ENCODE assay signal across 8 mouse cellular contexts in the genomic region with DNA sequence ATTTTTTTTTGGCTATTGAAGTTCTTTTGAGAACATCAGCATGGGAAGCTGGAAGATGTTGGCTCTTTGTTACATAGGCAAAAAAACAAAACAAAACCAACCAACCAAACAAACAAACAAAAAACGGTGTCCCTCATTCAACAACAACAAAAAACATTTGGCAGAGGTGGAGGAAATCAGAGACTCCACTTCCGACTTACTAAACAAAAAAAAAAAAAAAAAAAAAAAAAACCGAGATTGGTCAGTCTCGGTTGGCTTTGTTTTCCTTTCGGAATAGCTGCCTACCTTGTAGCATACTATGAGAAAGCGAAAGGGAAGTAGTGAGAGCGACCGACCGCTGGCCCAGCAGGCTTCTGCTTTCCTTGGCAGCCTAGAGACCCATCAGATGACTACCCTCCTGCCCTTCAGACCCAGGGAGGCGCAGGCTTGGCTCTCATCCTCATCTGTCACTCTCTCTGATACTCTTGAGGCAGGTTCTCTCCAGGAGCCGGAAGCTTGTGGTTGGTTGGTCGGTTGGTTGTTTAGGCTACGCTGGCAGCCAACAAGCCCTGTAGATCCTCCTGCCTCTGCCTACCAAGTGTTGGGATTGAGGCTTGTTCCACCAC. TPM values are rescaled to one million over a fixed set of nuclear protein-coding genes. Genes with fewer than 3 reads are reported as not detected.
A peak's percentile ranks its signal among the peaks of the same experiment; 100 is the strongest.
DNase-seq lines count a peak whose midpoint lies in the region; ATAC-seq lines count a peak whose summit lies in the region.

No protein-coding gene starts in this region.

- ATAC-seq in embryonic facial prominence, embryonic 13.5 days (ENCODE audit: insufficient number of reproducible peaks, insufficient read depth, low FRiP score, low TSS enrichment, low read depth) = no peak
- no peak for ATAC-seq in hindbrain, embryonic 13.5 days (ENCODE audit: low FRiP score)
- no peak for ATAC-seq in liver, embryonic 11.5 days (replicated peaks; ENCODE audit: low FRiP score)
- ATAC-seq in neural tube, embryonic 12.5 days (ENCODE audit: low FRiP score, low read depth) = no peak

- H3K4me3 ChIP-seq in embryonic facial prominence, embryonic 13.5 days = peak overlapping the region; percentile 70
- H3K4me3 ChIP-seq in hindbrain, embryonic 13.5 days = peak overlapping the region; percentile 64
- H3K4me3 ChIP-seq in liver, embryonic 11.5 days (ENCODE audit: low read depth, low read length) = peak overlapping the region; percentile 65
- H3K4me3 ChIP-seq in neural tube, embryonic 12.5 days = peak overlapping the region; percentile 60

- H3K9me3 ChIP-seq in embryonic facial prominence, embryonic 13.5 days = no peaks in the 10 kb centered on the region
- no peaks in the 10 kb centered on the region for H3K9me3 ChIP-seq in hindbrain, embryonic 13.5 days
- H3K9me3 ChIP-seq in liver, embryonic 11.5 days (ENCODE audit: control insufficient read depth, low read length) = no peaks in the 10 kb centered on the region
- no peaks in the 10 kb centered on the region for H3K9me3 ChIP-seq in neural tube, embryonic 12.5 days

- peak overlapping the region; percentile 73 for H3K4me2 ChIP-seq in embryonic facial prominence, embryonic 13.5 days
- H3K4me2 ChIP-seq in hindbrain, embryonic 13.5 days = peak overlapping the region; percentile 73
- H3K4me2 ChIP-seq in liver, embryonic 11.5 days = peak overlapping the region; percentile 79
- H3K4me2 ChIP-seq in neural tube, embryonic 12.5 days (replicated peaks) = peak overlapping the region; percentile 76

- 82% methylated on average over 13 of the region's 13 CpGs for WGBS in embryonic facial prominence, embryonic 13.5 days
- WGBS in hindbrain, embryonic 13.5 days = 82% methylated on average over 13 of the region's 13 CpGs
- WGBS in liver, embryonic 11.5 days = 40% methylated on average over 13 of the region's 13 CpGs
- WGBS in neural tube, embryonic 12.5 days = 80% methylated on average over 13 of the region's 13 CpGs

- no peak overlapping the region for H3K27ac ChIP-seq in embryonic facial prominence, embryonic 13.5 days
- H3K27ac ChIP-seq in hindbrain, embryonic 13.5 days = peak overlapping the region; percentile 94; the same call in 1 of the 2 replicates
- peak overlapping the region; percentile 73; the same call in 1 of the 2 replicates for H3K27ac ChIP-seq in liver, embryonic 11.5 days (ENCODE audit: low read depth, low read length)
- H3K27ac ChIP-seq in neural tube, embryonic 12.5 days = no peak overlapping the region

- peaks cover 7% of the 10 kb centered on the region; the same call in 1 of the 2 replicates for H3K36me3 ChIP-seq in embryonic facial prominence, embryonic 13.5 days
- no peaks in the 10 kb centered on the region for H3K36me3 ChIP-seq in hindbrain, embryonic 13.5 days
- no peaks in the 10 kb centered on the region for H3K36me3 ChIP-seq in liver, embryonic 11.5 days (ENCODE audit: control insufficient read depth, insufficient read depth, low read length)
- H3K36me3 ChIP-seq in neural tube, embryonic 12.5 days = peaks cover 4% of the 10 kb centered on the region; the same call in 1 of the 2 replicates

- peak; percentile 52 to 57 for DNase-seq in right cerebral cortex, postnatal 10 days (ENCODE audit: low spot score in 2 of 2)
- DNase-seq in right cerebral cortex, postnatal 25 days = no peak
- DNase-seq in liver, embryonic 11.5 days (ENCODE audit: low spot score) = no peak
- DNase-seq in embryo, embryonic 11 days = no peak
- no peak for DNase-seq in right cerebral cortex, adult 2 months (ENCODE audit: low spot score in 2 of 2)

- H3K27me3 ChIP-seq in embryonic facial prominence, embryonic 13.5 days = peaks cover 28% of the 10 kb centered on the region
- H3K27me3 ChIP-seq in hindbrain, embryonic 13.5 days = peaks cover 12% of the 10 kb centered on the region
- peaks cover 4% of the 10 kb centered on the region; the same call in 1 of the 2 replicates for H3K27me3 ChIP-seq in liver, embryonic 11.5 days (replicated peaks; ENCODE audit: control insufficient read depth, insufficient read depth, low read length)
- H3K27me3 ChIP-seq in neural tube, embryonic 12.5 days (replicated peaks) = peaks cover 13% of the 10 kb centered on the region

- H3K4me1 ChIP-seq in embryonic facial prominence, embryonic 13.5 days = peaks cover 36% of the 10 kb centered on the region
- peaks cover 51% of the 10 kb centered on the region for H3K4me1 ChIP-seq in hindbrain, embryonic 13.5 days (replicated peaks)
- H3K4me1 ChIP-seq in liver, embryonic 11.5 days (replicated peaks; ENCODE audit: control insufficient read depth, insufficient read depth, low read length) = peaks cover 66% of the 10 kb centered on the region
- peaks cover 31% of the 10 kb centered on the region for H3K4me1 ChIP-seq in neural tube, embryonic 12.5 days

- H3K9ac ChIP-seq in embryonic facial prominence, embryonic 13.5 days = peak overlapping the region; percentile 79
- H3K9ac ChIP-seq in hindbrain, embryonic 13.5 days = peak overlapping the region; percentile 80
- peak overlapping the region; percentile 73 for H3K9ac ChIP-seq in liver, embryonic 11.5 days (ENCODE audit: low read depth, low read length)
- peak overlapping the region; percentile 80; the same call in 1 of the 2 replicates for H3K9ac ChIP-seq in neural tube, embryonic 12.5 days

RNA-seq across cellular contexts. Expression of a gene that starts 1.3 kb away (rescaled TPM):
- polyA plus RNA-seq in embryonic facial prominence, embryonic 13.5 days (2015; fragmentation: Nextera tagmentation; extraction: Ambion mirVana) = 101 and 123 TPM in 2 replicates
- polyA plus RNA-seq in hindbrain, embryonic 13.5 days (2015; fragmentation: Nextera tagmentation; extraction: Ambion mirVana) = 122 TPM in 2 replicates
- 161 TPM in 2 replicates for polyA plus RNA-seq in liver, embryonic 11.5 days (2014; fragmentation: Nextera tagmentation; extraction: Ambion mirVana)
- 125 and 133 TPM in 2 replicates for polyA plus RNA-seq in neural tube, embryonic 12.5 days (2016; fragmentation: Nextera tagmentation; extraction: Ambion mirVana)

RNA-seq across cellular contexts. Expression of a gene that starts 3.6 kb away (rescaled TPM):
- 1.8 and 2.4 TPM in 2 replicates for polyA plus RNA-seq in embryonic facial prominence, embryonic 13.5 days (2015; fragmentation: Nextera tagmentation; extraction: Ambion mirVana)
- 2.4 TPM in 2 replicates for polyA plus RNA-seq in hindbrain, embryonic 13.5 days (2015; fragmentation: Nextera tagmentation; extraction: Ambion mirVana)
- 8.0 TPM in 2 replicates for polyA plus RNA-seq in liver, embryonic 11.5 days (2014; fragmentation: Nextera tagmentation; extraction: Ambion mirVana)
- 1.6 and 2.6 TPM in 2 replicates for polyA plus RNA-seq in neural tube, embryonic 12.5 days (2016; fragmentation: Nextera tagmentation; extraction: Ambion mirVana)

RNA-seq across cellular contexts. Expression of a gene that starts 33.3 kb away (rescaled TPM):
- 77.5 and 77.8 TPM in 2 replicates for polyA plus RNA-seq in embryonic facial prominence, embryonic 13.5 days (2015; fragmentation: Nextera tagmentation; extraction: Ambion mirVana)
- polyA plus RNA-seq in hindbrain, embryonic 13.5 days (2015; fragmentation: Nextera tagmentation; extraction: Ambion mirVana) = 34.9 and 38.0 TPM in 2 replicates
- polyA plus RNA-seq in liver, embryonic 11.5 days (2014; fragmentation: Nextera tagmentation; extraction: Ambion mirVana) = 8.2 and 9.9 TPM in 2 replicates
- 41.2 and 42.7 TPM in 2 replicates for polyA plus RNA-seq in neural tube, embryonic 12.5 days (2016; fragmentation: Nextera tagmentation; extraction: Ambion mirVana)

Comparison
In these comparisons a context has a peak if more than half of its experiments do, and no peak if none do; other contexts are left out.
1. DNase-seq: peak in right cerebral cortex, postnatal 10 days (2 of 2); none in right cerebral cortex, postnatal 25 days (single experiment), liver, embryonic 11.5 days (single experiment), embryo, embryonic 11 days (single experiment) and right cerebral cortex, adult 2 months (0 of 2).
2. H3K27ac ChIP-seq: peak in hindbrain, embryonic 13.5 days (single experiment) and liver, embryonic 11.5 days (single experiment); none in embryonic facial prominence, embryonic 13.5 days (single experiment) and neural tube, embryonic 12.5 days (single experiment).
3. Peak in every context shown above with its lines, with median percentiles within 50 percentile points of each other: H3K4me2 ChIP-seq, H3K4me3 ChIP-seq and H3K9ac ChIP-seq.